Mouse (Mus musculus): ENCODE results near the gene Hist1h1d.

- TF ChIP-seq CTCF (conservative IDR thresholded peaks at IDR 0.05; ENCODE audit: low read length) (no peak), NANOG (IDR thresholded peaks at IDR 0.05; ENCODE audit: borderline replicate concordance, low read length) (no peak), POU5F1 (IDR thresholded peaks at IDR 0.05; ENCODE audit: borderline replicate concordance, low read length) (no peak)
These were observed 18.5 kb upstream of the Hist1h1d start for GRCm38 (mm10) chr13:23534368-23535131.

All from E14TG2a.4 (cell line).